Mouse (Mus musculus) hematopoietic stem cell, adult 5-6 weeks (primary cell): ENCODE measurements at regions not wholly inside any gene's neighbourhood (a gene's known extent, or its start where the extent isn't known, plus 50 kb on each side); places are given as distances from the start of the nearest gene placed in this dataset.

Source experiments
- ATAC-seq, 2 experiments: fragments of 125-278 bp in 1 of 2; replicated peaks in 1 of 2; 2 replicates each; pipeline ENCODE4 v1.8.0; 2016 to 2017; ENCODE audit warnings: inconsistent platforms in 2 of 2, mild to moderate bottlenecking in 2 of 2, moderate number of reproducible peaks in 2 of 2, low read depth in 1 of 2, moderate TSS enrichment in 1 of 2; ENCODE audit not compliant: low FRiP score in 2 of 2, poor library complexity in 2 of 2, severe bottlenecking in 2 of 2, insufficient read depth in 1 of 2, low TSS enrichment in 1 of 2

- ATAC-seq: no peak
Measured at GRCm38 (mm10) chr13:118193951-118194696, 192.3 kb upstream of the B430218F22Rik start.

- no peak for ATAC-seq
Measured at GRCm38 (mm10) chr13:118208146-118208545, 178.3 kb upstream of the B430218F22Rik start.

- ATAC-seq: peak in 1 of 2 experiments; percentile 37; a peak in 1 of 4 replicates
Measured at GRCm38 (mm10) chr13:118227354-118227753, 159.1 kb upstream of the B430218F22Rik start.

GRCm38 (mm10) chr13:118237968-118238367 lies 148.5 kb upstream of the B430218F22Rik start:
- ATAC-seq: no peak

GRCm38 (mm10) chr13:118244680-118245079 lies 141.8 kb upstream of the B430218F22Rik start:
- ATAC-seq: no peak

GRCm38 (mm10) chr13:118245546-118245945 lies 140.9 kb upstream of the B430218F22Rik start:
- no peak for ATAC-seq

GRCm38 (mm10) chr13:118259606-118260005 lies 126.8 kb upstream of the B430218F22Rik start:
- ATAC-seq: no peak

GRCm38 (mm10) chr13:118262971-118263370 lies 123.5 kb upstream of the B430218F22Rik start:
- no peak for ATAC-seq

- no peak for ATAC-seq
Measured at GRCm38 (mm10) chr13:118265763-118266520, 120.5 kb upstream of the B430218F22Rik start.

GRCm38 (mm10) chr13:118272904-118273303 lies 113.5 kb upstream of the B430218F22Rik start:
- no peak for ATAC-seq

GRCm38 (mm10) chr13:118280956-118281355 lies 105.5 kb upstream of the B430218F22Rik start:
- ATAC-seq: no peak

- ATAC-seq: no peak
Measured at GRCm38 (mm10) chr13:118293728-118294127, 92.7 kb upstream of the B430218F22Rik start.

- no peak for ATAC-seq
Measured at GRCm38 (mm10) chr13:118310080-118310479, 76.3 kb upstream of the B430218F22Rik start.

GRCm38 (mm10) chr13:118313676-118314075 lies 72.8 kb upstream of the B430218F22Rik start:
- no peak for ATAC-seq
